Mouse (Mus musculus) effector memory CD4-positive, alpha-beta T cell, adult 5 months (primary cell): ENCODE results near the gene Smc1a. TPM values are rescaled to one million over a fixed set of nuclear protein-coding genes. Genes with fewer than 3 reads are reported as not detected.

ENCODE experiments used
- polyA plus RNA-seq: library from polyadenylated mRNA; unstranded; fragments of 100-300 nt; shearing (Covaris generic); gene quantifications from one replicate; pipeline ENCODE4 v1.2.1, GENCODE M21; 2017

The Smc1a gene
- 62.0 TPM for polyA plus RNA-seq

DNA sequence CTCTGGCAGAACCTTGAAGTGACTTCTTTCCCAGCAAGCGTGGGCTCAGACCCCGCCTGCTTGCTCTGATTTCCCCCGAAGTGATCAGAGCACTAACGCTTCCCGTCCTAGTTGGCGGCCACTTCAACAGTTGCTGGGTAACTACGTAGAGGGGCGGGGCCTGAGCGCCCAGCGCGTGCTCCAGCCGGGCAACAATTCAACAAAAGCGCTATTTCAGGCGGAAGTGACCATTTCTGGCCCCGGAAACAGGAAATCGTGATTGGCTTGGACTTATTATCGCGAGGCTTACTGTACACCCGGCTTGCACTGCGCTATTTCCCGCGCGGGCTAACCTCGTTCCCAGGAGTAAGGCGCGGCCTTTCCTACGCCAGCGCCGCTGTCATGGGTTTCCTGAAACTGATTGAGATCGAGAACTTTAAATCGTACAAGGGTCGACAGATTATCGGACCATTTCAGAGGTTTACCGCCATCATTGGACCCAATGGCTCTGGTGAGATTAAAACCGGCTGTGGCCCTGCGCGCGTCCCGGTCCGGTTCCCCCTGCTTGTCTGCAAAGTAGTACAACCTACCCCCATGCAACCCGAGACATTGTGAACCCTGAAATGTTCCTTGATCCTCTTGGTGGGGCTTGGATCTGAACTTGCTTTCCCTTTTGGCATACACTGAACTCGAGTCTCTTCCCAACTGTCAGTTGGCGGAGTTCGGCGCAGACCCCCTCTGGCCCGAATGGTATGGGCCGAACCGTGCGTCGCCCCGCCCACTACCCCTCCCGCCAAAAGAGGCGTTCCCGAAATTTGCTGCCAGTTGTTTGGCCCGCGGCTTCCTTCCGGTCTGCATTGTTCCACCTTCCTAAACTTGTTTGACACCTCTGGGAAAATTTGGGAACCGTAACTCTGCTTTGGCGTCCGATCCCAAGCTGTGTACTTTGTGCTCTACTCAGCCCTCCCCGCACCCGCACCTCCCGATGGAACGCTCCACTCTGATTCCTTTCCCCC is at the start of gene Smc1a, which contains the start of gene Ribc1:
Smc1a (plus strand) TSS at position 278 of the 995 bp plus-strand sequence.
Ribc1 (minus strand) TSS at position 145 of the 995 bp plus-strand sequence.

DNA sequence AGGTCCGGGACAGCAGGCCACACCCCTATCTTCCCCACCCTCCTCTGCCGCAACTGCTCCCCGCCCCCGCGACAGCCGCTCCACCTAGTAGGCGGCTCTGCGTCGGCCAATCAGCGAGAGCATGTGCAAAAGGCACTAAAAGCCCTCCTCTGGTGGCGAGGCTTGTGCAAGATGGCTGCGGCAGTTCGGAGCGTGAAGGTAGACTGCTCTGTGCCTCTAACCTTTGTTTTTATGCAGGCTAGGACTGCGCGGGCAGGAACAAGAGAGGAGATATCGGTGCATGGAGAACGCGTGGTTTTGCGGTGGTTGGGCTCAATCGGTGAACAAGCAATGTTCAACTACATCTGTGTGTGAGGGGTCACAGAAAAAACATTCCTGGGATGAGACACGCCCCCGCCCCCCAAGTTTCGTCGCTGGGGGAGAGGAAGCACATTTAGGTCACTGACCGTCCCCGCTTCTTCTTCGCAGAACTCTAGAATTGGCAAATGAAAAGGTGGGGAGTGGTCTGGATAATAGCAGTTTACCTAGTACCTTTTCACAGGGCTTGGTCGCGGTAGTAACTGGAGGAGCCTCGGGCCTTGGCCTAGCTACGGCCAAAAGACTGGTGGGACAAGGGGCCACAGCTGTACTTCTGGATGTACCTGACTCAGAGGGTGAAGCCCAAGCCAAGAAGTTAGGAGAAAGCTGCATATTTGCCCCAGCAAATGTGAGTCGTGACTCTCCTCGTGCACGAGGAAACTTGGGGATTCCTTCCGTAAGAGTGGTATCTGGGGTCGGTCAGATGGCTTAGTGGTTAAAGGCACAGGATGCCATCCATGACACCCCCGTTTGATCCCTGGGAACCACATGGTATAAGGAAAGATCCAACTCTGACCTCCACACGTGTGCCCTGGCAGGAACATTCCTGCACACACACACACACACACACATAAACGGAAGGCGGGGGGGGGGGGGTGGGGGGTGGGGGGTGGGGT is 14.2 kb upstream of the Smc1a start, which contains the start of gene Hsd17b10:
Hsd17b10 (plus strand) TSS at position 109 of the 974 bp plus-strand sequence.

Other genes starting within 250 kb of the Smc1a start
- 51.3 TPM for gene Huwe1, start 215.6 kb upstream of the Smc1a start, polyA plus RNA-seq
- gene Hsd17b10, start 14.6 kb upstream of the Smc1a start, polyA plus RNA-seq, result 49.7 TPM
- 1.2 TPM for gene Ribc1, start 133 bp upstream of the Smc1a start, polyA plus RNA-seq
- not detected for gene Iqsec2, start 127.8 kb downstream of the Smc1a start, polyA plus RNA-seq
- 51.0 TPM for gene Kdm5c, start 216.6 kb downstream of the Smc1a start, polyA plus RNA-seq